Mouse (Mus musculus): ENCODE measurements around the gene Nek11.

The Nek11 gene

GRCm38 (mm10) chr9:105134536-105134935 lies 260.8 kb downstream of the Nek11 start:
- DNase-seq, result peak; percentile 75

- no peak for DNase-seq
Observed at GRCm38 (mm10) chr9:105132002-105132367, 263.3 kb downstream of the Nek11 start.

- peak; percentile 100 for DNase-seq
Observed at GRCm38 (mm10) chr9:105131253-105132001, 263.9 kb downstream of the Nek11 start, which contains the start of gene Nudt16. TSS of gene Nudt16 (minus strand) at chr9:105131824.

- DNase-seq, result peak; percentile 71
Observed at GRCm38 (mm10) chr9:105130331-105130730, 265.0 kb downstream of the Nek11 start.

- peak; percentile 68 for DNase-seq
Observed at GRCm38 (mm10) chr9:105125206-105125605, 270.1 kb downstream of the Nek11 start.

All from heart, adult 11 months (tissue).